ENCODE assay signal across 8 mouse cellular contexts in the genomic region with DNA sequence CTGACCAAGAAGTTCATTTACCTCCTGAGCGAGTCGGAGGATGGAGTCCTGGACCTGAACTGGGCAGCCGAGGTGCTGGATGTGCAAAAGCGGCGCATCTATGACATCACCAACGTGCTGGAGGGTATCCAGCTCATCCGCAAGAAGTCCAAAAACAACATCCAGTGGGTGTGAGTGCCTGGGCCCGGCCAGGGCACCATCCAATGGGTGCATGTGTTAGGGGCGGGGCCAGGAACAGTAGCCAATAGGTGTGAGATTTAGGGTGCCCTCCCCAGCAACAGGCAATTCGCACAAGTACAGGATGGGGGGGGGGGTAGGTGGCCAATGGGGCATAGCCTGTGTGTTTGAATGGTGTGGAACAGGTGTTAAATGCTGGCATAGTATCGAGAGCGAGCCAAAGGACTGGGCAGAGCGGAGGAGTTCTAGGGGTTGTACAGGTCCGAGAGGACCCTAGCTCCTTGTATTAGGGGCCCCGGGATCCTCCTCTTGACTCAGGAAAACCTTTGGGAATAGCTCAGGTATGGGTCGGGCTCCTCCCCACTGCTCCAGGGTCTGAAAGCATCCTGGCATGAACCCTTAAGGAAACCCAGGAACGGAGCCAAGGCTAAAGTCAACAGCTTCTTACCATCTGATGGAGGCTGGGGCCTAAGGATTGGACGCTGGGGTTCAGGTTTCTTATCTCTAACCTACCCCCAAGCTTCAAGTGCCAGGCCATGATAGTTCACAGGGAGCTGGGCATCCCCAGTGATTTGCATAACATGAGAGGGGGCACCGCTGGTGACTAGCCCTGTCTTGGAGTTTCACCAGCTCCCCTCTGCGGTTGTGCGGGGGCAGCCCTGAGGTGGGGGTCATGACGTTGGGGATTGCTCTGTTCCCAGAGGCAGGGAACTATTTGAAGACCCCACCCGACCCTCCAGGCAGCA. TPM values are rescaled to one million over a fixed set of nuclear protein-coding genes. Genes with fewer than 3 reads are reported as not detected.
DNase-seq lines count a peak whose midpoint lies in the region; ATAC-seq lines count a peak whose summit lies in the region.

No protein-coding gene starts in this region.

- H3K9ac ChIP-seq in hindbrain, embryonic 15.5 days, result peak overlapping the region; percentile 39

- ATAC-seq in hindbrain, embryonic 15.5 days (ENCODE audit: low FRiP score, low read depth), result peak; percentile 87

- H3K9me3 ChIP-seq in hindbrain, embryonic 15.5 days, result no peaks in the 10 kb centered on the region

- 23% methylated on average over 23 of the region's 23 CpGs for whole genome bisulfite sequencing in hindbrain, embryonic 15.5 days

- peak; percentile 92 for DNase-seq in T-cell, adult 2 months (ENCODE audit: low spot score)
- DNase-seq in cerebellum, postnatal 36 days, result peak; percentile 72 to 78
- DNase-seq in frontal cortex, postnatal 36 days (ENCODE audit: low spot score in 2 of 2), result peak; percentile 33 to 67
- DNase-seq in left cerebral cortex, adult 18-20 months (ENCODE audit: low spot score in 2 of 2), result peak; percentile 40 to 53
- DNase-seq in lung, postnatal 36 days, result peak; percentile 95
- DNase-seq in right cerebral cortex, adult 2 months (ENCODE audit: low spot score in 2 of 2), result peak; percentile 46 to 70
- DNase-seq in urinary bladder, postnatal 36 days (ENCODE audit: low spot score in 2 of 2), result peak; percentile 68 to 79

- H3K4me2 ChIP-seq in hindbrain, embryonic 15.5 days, result peak overlapping the region; percentile 66

- H3K27ac ChIP-seq in hindbrain, embryonic 15.5 days (replicated peaks), result peak overlapping the region; percentile 55

- no peaks in the 10 kb centered on the region for H3K27me3 ChIP-seq in hindbrain, embryonic 15.5 days

- no peaks in the 10 kb centered on the region for H3K36me3 ChIP-seq in hindbrain, embryonic 15.5 days

- H3K4me1 ChIP-seq in hindbrain, embryonic 15.5 days (replicated peaks), result peaks cover 31% of the 10 kb centered on the region

- H3K4me3 ChIP-seq in hindbrain, embryonic 15.5 days, result peak overlapping the region; percentile 39

RNA-seq across cellular contexts. Expression of a gene that starts 8.5 kb away (rescaled TPM):
- polyA plus RNA-seq in hindbrain, embryonic 15.5 days (2015; fragmentation: Nextera tagmentation; extraction: Ambion mirVana), result 2.8 and 3.6 TPM in 2 replicates
- total RNA-seq in left cerebral cortex, adult 18-20 months (2021), result under 1 TPM; 0.30 to 0.40 TPM

RNA-seq across cellular contexts. Expression of a gene that starts 25.5 kb away (rescaled TPM):
- polyA plus RNA-seq in hindbrain, embryonic 15.5 days (2015; fragmentation: Nextera tagmentation; extraction: Ambion mirVana), result 5.8 and 6.5 TPM in 2 replicates
- 1 to 10 TPM; 2.6 to 3.0 TPM for total RNA-seq in left cerebral cortex, adult 18-20 months (2021)

RNA-seq across cellular contexts. Expression of a gene that starts 37.4 kb away (rescaled TPM):
- polyA plus RNA-seq in hindbrain, embryonic 15.5 days (2015; fragmentation: Nextera tagmentation; extraction: Ambion mirVana), result 208 TPM in 2 replicates
- total RNA-seq in left cerebral cortex, adult 18-20 months (2021), result 10 to 100 TPM; 34.9 to 43.2 TPM

Comparison
In these comparisons a context has a peak if more than half of its experiments do, and no peak if none do; other contexts are left out.
1. Peak in every context shown above with its lines: DNase-seq, ATAC-seq, H3K4me3 ChIP-seq and H3K27ac ChIP-seq.